ENCODE assay signal across 9 mouse cellular contexts in genomic region chr11:117991502-117992470, GRCm38 (mm10). TPM values are rescaled to one million over a fixed set of nuclear protein-coding genes. Genes with fewer than 3 reads are reported as not detected.
DNase-seq lines count a peak whose midpoint lies in the region; ATAC-seq lines count a peak whose summit lies in the region.
"Had no signal": no experiment of that assay in that cellular context is flagged by ENCODE, and none has a peak within 500 bp of the region (broad histone marks: within the 10 kb centered on the region; RNA-seq: fewer than 3 reads in every experiment).

No protein-coding gene starts in this region.

- H3K27ac ChIP-seq in midbrain, embryonic 11.5 days (ENCODE audit: low read depth, low read length), result peak overlapping the region; percentile 20; the same call in 1 of the 2 replicates
- no peak overlapping the region for H3K27ac ChIP-seq in midbrain, embryonic 14.5 days (replicated peaks; ENCODE audit: low read depth, low read length)
- peak overlapping the region; percentile 68 for H3K27ac ChIP-seq in liver, embryonic 15.5 days (replicated peaks)
- H3K27ac ChIP-seq in forebrain, embryonic 14.5 days (ENCODE audit: low read depth, low read length), result no peak overlapping the region

- 56% methylated on average over 9 of the region's 9 CpGs for WGBS in midbrain, embryonic 11.5 days
- WGBS in midbrain, embryonic 14.5 days, result 48% methylated on average over 9 of the region's 9 CpGs
- WGBS in liver, embryonic 15.5 days (ENCODE audit: insufficient replicate concordance), result 33% methylated on average over 9 of the region's 9 CpGs
- WGBS in forebrain, embryonic 14.5 days, result 73% methylated on average over 9 of the region's 9 CpGs

- no peak for DNase-seq in midbrain, embryonic 11.5 days (ENCODE audit: low spot score, missing footprints)
- DNase-seq in midbrain, embryonic 14.5 days, result no peak
- DNase-seq in splenic B cell, adult 2 months (ENCODE audit: low read depth, low spot score), result peak; percentile 68
- no peak for DNase-seq in adrenal gland, postnatal 25 days
- no peak for DNase-seq in cerebellum, postnatal 25 days
- no peak for DNase-seq in forebrain, embryonic 14.5 days (ENCODE audit: low spot score)
- DNase-seq: embryo, embryonic 11 days had no signal

- H3K4me2 ChIP-seq in midbrain, embryonic 11.5 days, result no peak overlapping the region
- no peak overlapping the region for H3K4me2 ChIP-seq in midbrain, embryonic 14.5 days (ENCODE audit: low read length)
- 0 out of 2 replicates have a peak overlapping the region, but pooled peaks have one; percentile 19 for H3K4me2 ChIP-seq in liver, embryonic 15.5 days
- H3K4me2 ChIP-seq in forebrain, embryonic 14.5 days (ENCODE audit: low read length), result no peak overlapping the region

- no peak overlapping the region for H3K9ac ChIP-seq in midbrain, embryonic 11.5 days (ENCODE audit: low read length)
- no peak overlapping the region for H3K9ac ChIP-seq in midbrain, embryonic 14.5 days (replicated peaks; ENCODE audit: low read length)
- H3K9ac ChIP-seq in liver, embryonic 15.5 days, result no peak overlapping the region
- no peak overlapping the region for H3K9ac ChIP-seq in forebrain, embryonic 14.5 days (ENCODE audit: low read length)

- no peaks in the 10 kb centered on the region for H3K27me3 ChIP-seq in midbrain, embryonic 11.5 days (ENCODE audit: control insufficient read depth, insufficient read depth, low read length)
- no peaks in the 10 kb centered on the region for H3K27me3 ChIP-seq in midbrain, embryonic 14.5 days (ENCODE audit: control insufficient read depth, insufficient read depth, low read length)
- no peaks in the 10 kb centered on the region for H3K27me3 ChIP-seq in liver, embryonic 15.5 days
- H3K27me3 ChIP-seq in splenic B cell, adult 2 months (ENCODE audit: control insufficient read depth, insufficient read depth, low read length, poor library complexity, severe bottlenecking), result no peaks in the 10 kb centered on the region
- no peaks in the 10 kb centered on the region for H3K27me3 ChIP-seq in forebrain, embryonic 14.5 days (replicated peaks; ENCODE audit: control insufficient read depth, insufficient read depth, low read length)

- H3K9me3 ChIP-seq in midbrain, embryonic 11.5 days (ENCODE audit: control insufficient read depth, low read length), result no peaks in the 10 kb centered on the region
- H3K9me3 ChIP-seq in midbrain, embryonic 14.5 days (ENCODE audit: control insufficient read depth, low read length), result no peaks in the 10 kb centered on the region
- no peaks in the 10 kb centered on the region for H3K9me3 ChIP-seq in liver, embryonic 15.5 days (replicated peaks)
- no peaks in the 10 kb centered on the region for H3K9me3 ChIP-seq in forebrain, embryonic 14.5 days (replicated peaks; ENCODE audit: control insufficient read depth, low read length)

- no peak overlapping the region for H3K4me3 ChIP-seq in midbrain, embryonic 11.5 days (ENCODE audit: low read depth, low read length)
- no peak overlapping the region for H3K4me3 ChIP-seq in midbrain, embryonic 14.5 days (replicated peaks; ENCODE audit: low read depth, low read length)
- no peak overlapping the region for H3K4me3 ChIP-seq in liver, embryonic 15.5 days (replicated peaks)
- no peak overlapping the region for H3K4me3 ChIP-seq in forebrain, embryonic 14.5 days (ENCODE audit: low read depth, low read length)

- H3K4me1 ChIP-seq in midbrain, embryonic 11.5 days (ENCODE audit: control insufficient read depth, insufficient read depth, low read length), result peaks cover 30% of the 10 kb centered on the region
- H3K4me1 ChIP-seq in midbrain, embryonic 14.5 days (ENCODE audit: control insufficient read depth, insufficient read depth, low read length), result peaks cover 13% of the 10 kb centered on the region
- H3K4me1 ChIP-seq in liver, embryonic 15.5 days (replicated peaks), result peaks cover 93% of the 10 kb centered on the region
- peaks cover 7% of the 10 kb centered on the region; the same call in 1 of the 2 replicates for H3K4me1 ChIP-seq in forebrain, embryonic 14.5 days (ENCODE audit: control insufficient read depth, insufficient read depth, low read length)

- ATAC-seq in midbrain, embryonic 11.5 days (ENCODE audit: low FRiP score), result no peak
- ATAC-seq in midbrain, embryonic 14.5 days (ENCODE audit: low FRiP score, low TSS enrichment), result no peak
- ATAC-seq in common myeloid progenitor, adult 5-6 weeks (replicated peaks; ENCODE audit: low read depth, poor library complexity, severe bottlenecking), result peak; percentile 81
- no peak for ATAC-seq in liver, embryonic 15.5 days (ENCODE audit: insufficient read depth)
- ATAC-seq in forebrain, embryonic 14.5 days, result no peak

- no peaks in the 10 kb centered on the region for H3K36me3 ChIP-seq in midbrain, embryonic 11.5 days (ENCODE audit: control insufficient read depth, insufficient read depth, low read length)
- H3K36me3 ChIP-seq in midbrain, embryonic 14.5 days (ENCODE audit: control insufficient read depth, insufficient read depth, low read length), result no peaks in the 10 kb centered on the region
- no peaks in the 10 kb centered on the region for H3K36me3 ChIP-seq in liver, embryonic 15.5 days (replicated peaks)
- no peaks in the 10 kb centered on the region for H3K36me3 ChIP-seq in splenic B cell, adult 2 months (ENCODE audit: control insufficient read depth, insufficient read depth, low read length, poor library complexity, severe bottlenecking)
- H3K36me3 ChIP-seq in forebrain, embryonic 14.5 days (ENCODE audit: control insufficient read depth, insufficient read depth, low read length), result no peaks in the 10 kb centered on the region

RNA-seq across cellular contexts. Expression of gene Pgs1, which starts 5.7 kb away (rescaled TPM):
- 40.2 and 42.7 TPM in 2 replicates for polyA plus RNA-seq in midbrain, embryonic 11.5 days (2014; fragmentation: Nextera tagmentation; extraction: Ambion mirVana)
- 47.9 and 51.4 TPM in 2 replicates for polyA plus RNA-seq in midbrain, embryonic 14.5 days (2014; fragmentation: Nextera tagmentation; extraction: Ambion mirVana)
- total RNA-seq in common myeloid progenitor, adult 5-6 weeks (2017), result 6.8 and 11.7 TPM in 2 replicates
- 14.6 and 17.6 TPM in 2 replicates for polyA plus RNA-seq in liver, embryonic 15.5 days (2015; fragmentation: Nextera tagmentation; extraction: Ambion mirVana)
- total RNA-seq in adrenal gland, postnatal 25 days (2021), result 58.9 and 60.0 TPM in 2 replicates
- polyA plus RNA-seq in forebrain, embryonic 14.5 days (2014; fragmentation: Nextera tagmentation; extraction: Ambion mirVana), result 43.1 and 49.2 TPM in 2 replicates

RNA-seq across cellular contexts. Expression of gene Socs3, which starts 21.9 kb away (rescaled TPM):
- polyA plus RNA-seq in midbrain, embryonic 11.5 days (2014; fragmentation: Nextera tagmentation; extraction: Ambion mirVana), result 5.5 and 5.9 TPM in 2 replicates
- polyA plus RNA-seq in midbrain, embryonic 14.5 days (2014; fragmentation: Nextera tagmentation; extraction: Ambion mirVana), result 4.3 and 7.2 TPM in 2 replicates
- 8.3 and 10.4 TPM in 2 replicates for total RNA-seq in common myeloid progenitor, adult 5-6 weeks (2017)
- polyA plus RNA-seq in liver, embryonic 15.5 days (2015; fragmentation: Nextera tagmentation; extraction: Ambion mirVana), result 7.3 and 7.5 TPM in 2 replicates
- total RNA-seq in adrenal gland, postnatal 25 days (2021), result 8.8 and 9.0 TPM in 2 replicates
- 8.1 and 8.7 TPM in 2 replicates for polyA plus RNA-seq in forebrain, embryonic 14.5 days (2014; fragmentation: Nextera tagmentation; extraction: Ambion mirVana)

Comparison
In these comparisons a context has a peak if more than half of its experiments do, and no peak if none do; other contexts are left out.
1. H3K27ac ChIP-seq: peak in midbrain, embryonic 11.5 days (single experiment) and liver, embryonic 15.5 days (single experiment); none in midbrain, embryonic 14.5 days (single experiment) and forebrain, embryonic 14.5 days (single experiment).